Mouse (Mus musculus) liver, embryonic 11.5 days (tissue): ENCODE results near the gene Ror2. TPM values are rescaled to one million over a fixed set of nuclear protein-coding genes. Genes with fewer than 3 reads are reported as not detected.

Experiments used
- ATAC-seq: fragments of 200-750 bp; cut with Nextera tagmentation; replicated peaks from 2 replicates; pipeline ENCODE4 v1.8.0; 2017; ENCODE audit warnings: moderate number of reproducible peaks, mild to moderate bottlenecking, moderate TSS enrichment, moderate library complexity; ENCODE audit not compliant: low FRiP score
- DNase-seq: peaks from one replicate; pipeline ENCODE4 v3.0.0-alpha.2; 2017; ENCODE audit warnings: low spot score
- H3K27ac ChIP-seq: fragments of 300-500 bp; sonication (generic); 2 replicates; pipeline ENCODE4 v1.5.1; 2014; ENCODE audit warnings: mild to moderate bottlenecking, low read depth, low read length, control low read depth
- H3K27me3 ChIP-seq: fragments of 300-500 bp; sonication (generic); replicated peaks from 2 replicates; pipeline ENCODE4 v1.6.1; 2014; ENCODE audit warnings: low read length, mixed read lengths; ENCODE audit not compliant: control insufficient read depth, insufficient read depth
- H3K36me3 ChIP-seq: fragments of 300-500 bp; sonication (generic); 2 replicates; pipeline ENCODE4 v1.6.1; 2014; ENCODE audit warnings: mild to moderate bottlenecking, low read length, moderate library complexity, mixed read lengths; ENCODE audit not compliant: control insufficient read depth, insufficient read depth
- H3K4me1 ChIP-seq: fragments of 300-500 bp; sonication (generic); replicated peaks from 2 replicates; pipeline ENCODE4 v1.6.1; 2014; ENCODE audit warnings: low read length, mixed read lengths; ENCODE audit not compliant: control insufficient read depth, insufficient read depth
- H3K4me2 ChIP-seq: fragments of 300-500 bp; sonication (generic); 2 replicates; pipeline ENCODE4 v1.6.1; 2014; ENCODE audit warnings: mild to moderate bottlenecking, control low read depth, moderate library complexity
- H3K4me3 ChIP-seq: fragments of 300-500 bp; sonication (generic); 2 replicates; pipeline ENCODE4 v1.5.1; 2014; ENCODE audit warnings: low read depth, low read length, control low read depth
- H3K9ac ChIP-seq: fragments of 300-500 bp; sonication (generic); 2 replicates; pipeline ENCODE4 v1.6.1; 2014; ENCODE audit warnings: low read depth, low read length, control low read depth
- H3K9me3 ChIP-seq: fragments of 300-500 bp; sonication (generic); 2 replicates; pipeline ENCODE4 v1.6.1; 2016; ENCODE audit warnings: low read length, inconsistent platforms, mixed read lengths; ENCODE audit not compliant: control insufficient read depth
- WGBS: fragments of 180-500 bp; shearing (Covaris S2); extraction: QIAGEN DNeasy Blood & Tissue Kit; methylation state at CpG from one replicate; pipeline ENCODE4 v1.1.7; 2014; 5-methylcytosine and 5-hydroxymethylcytosine counted together
- polyA plus RNA-seq: library from polyadenylated mRNA; unstranded; fragments of >200 nt; fragmentation: Nextera tagmentation; extraction: Ambion mirVana; gene quantifications from 2 replicates; pipeline ENCODE4 v1.2.1, GENCODE M21; 2014

Ror2 gene
- polyA plus RNA-seq, 1 experiment from 2014 or later = 4.3 TPM

DNA sequence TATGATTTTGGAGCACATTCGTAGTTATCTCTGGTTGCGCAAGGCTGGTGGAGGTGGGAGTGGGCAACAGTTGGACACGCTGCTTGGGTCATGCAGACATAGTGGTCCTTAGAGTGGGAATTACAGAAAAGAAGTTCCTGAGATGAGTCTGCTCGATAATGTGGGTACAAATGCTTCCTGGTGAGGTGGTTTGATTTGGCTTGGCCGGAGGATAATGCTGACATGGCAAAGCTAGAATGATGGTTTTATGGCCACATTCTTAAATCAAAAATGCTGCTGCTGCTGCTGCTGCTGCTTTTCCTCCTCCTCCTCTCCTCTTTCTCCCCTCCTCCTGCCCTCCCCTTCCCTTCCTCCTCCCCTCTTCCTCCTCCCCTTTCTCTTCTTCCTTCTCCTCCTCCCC, 24.5 kb upstream of the Ror2 start:
- WGBS = 69% methylated on average over 5 of the region's 5 CpGs
- ATAC-seq = no peak

GRCm38 (mm10) chr13:53309661-53310160, 23.8 kb upstream of the Ror2 start:
- 4% methylated on average over 15 of the region's 15 CpGs for WGBS
- no peak overlapping the region for H3K9ac ChIP-seq
- no peaks in the 10 kb centered on the region for H3K9me3 ChIP-seq
- H3K36me3 ChIP-seq = no peaks in the 10 kb centered on the region
- H3K4me1 ChIP-seq = no peaks in the 10 kb centered on the region
- H3K27ac ChIP-seq = no peak overlapping the region
- DNase-seq = peak; percentile 47
- no peaks in the 10 kb centered on the region; the same call in 1 of the 2 replicates for H3K27me3 ChIP-seq
- no peak overlapping the region for H3K4me3 ChIP-seq
- no peak for ATAC-seq
- H3K4me2 ChIP-seq = peak overlapping the region; percentile 43

More for the DNA sequence above, 24.5 kb upstream of the Ror2 start:
- H3K9ac ChIP-seq = no peak overlapping the region
- no peak overlapping the region for H3K27ac ChIP-seq
- no peaks in the 10 kb centered on the region for H3K4me1 ChIP-seq
- H3K36me3 ChIP-seq = no peaks in the 10 kb centered on the region
- no peak for DNase-seq
- no peak overlapping the region for H3K4me2 ChIP-seq
- no peaks in the 10 kb centered on the region for H3K9me3 ChIP-seq
- H3K4me3 ChIP-seq = no peak overlapping the region
- H3K27me3 ChIP-seq = no peaks in the 10 kb centered on the region; the same call in 1 of the 2 replicates

DNA sequence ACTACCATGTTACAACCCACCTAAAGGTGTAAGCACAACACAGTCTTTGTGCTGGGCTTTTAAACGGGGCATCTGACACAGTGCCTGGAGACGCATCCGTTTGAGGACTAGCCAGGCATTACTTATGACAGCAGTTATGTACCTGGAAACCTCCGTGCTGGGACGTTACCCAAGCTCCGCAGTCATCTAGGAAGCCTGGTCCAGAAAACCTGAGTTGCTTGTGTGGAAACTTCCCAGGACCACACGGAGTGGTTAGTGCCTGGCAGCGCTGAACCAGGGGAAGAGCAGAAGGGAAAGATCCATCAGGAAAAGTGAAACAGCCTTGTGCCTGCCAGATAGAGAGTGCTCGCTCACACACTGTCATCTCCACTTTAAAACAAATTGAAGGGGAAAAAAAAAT, 23.2 kb upstream of the Ror2 start:
- H3K9me3 ChIP-seq = no peaks in the 10 kb centered on the region
- no peak overlapping the region for H3K27ac ChIP-seq
- H3K27me3 ChIP-seq = no peaks in the 10 kb centered on the region; the same call in 1 of the 2 replicates
- no peaks in the 10 kb centered on the region for H3K36me3 ChIP-seq
- H3K4me3 ChIP-seq = no peak overlapping the region
- 45% methylated on average over 9 of the region's 9 CpGs for WGBS
- ATAC-seq (no peak), DNase-seq (no peak)
- no peak overlapping the region for H3K9ac ChIP-seq
- no peaks in the 10 kb centered on the region for H3K4me1 ChIP-seq
- H3K4me2 ChIP-seq = peak overlapping the region; percentile 8; the same call in 1 of the 2 replicates

- DNase-seq = no peak
- H3K4me1 ChIP-seq = no peaks in the 10 kb centered on the region
- no peak for ATAC-seq
- H3K27me3 ChIP-seq = no peaks in the 10 kb centered on the region; the same call in 1 of the 2 replicates
- no peak overlapping the region for H3K27ac ChIP-seq
- H3K4me2 ChIP-seq = no peak overlapping the region
- 51% methylated on average over 5 of the region's 5 CpGs for WGBS
- no peak overlapping the region for H3K4me3 ChIP-seq
- no peaks in the 10 kb centered on the region for H3K36me3 ChIP-seq
- no peak overlapping the region for H3K9ac ChIP-seq
- no peaks in the 10 kb centered on the region for H3K9me3 ChIP-seq
Measured at GRCm38 (mm10) chr13:53306836-53307235, 20.9 kb upstream of the Ror2 start.

DNA sequence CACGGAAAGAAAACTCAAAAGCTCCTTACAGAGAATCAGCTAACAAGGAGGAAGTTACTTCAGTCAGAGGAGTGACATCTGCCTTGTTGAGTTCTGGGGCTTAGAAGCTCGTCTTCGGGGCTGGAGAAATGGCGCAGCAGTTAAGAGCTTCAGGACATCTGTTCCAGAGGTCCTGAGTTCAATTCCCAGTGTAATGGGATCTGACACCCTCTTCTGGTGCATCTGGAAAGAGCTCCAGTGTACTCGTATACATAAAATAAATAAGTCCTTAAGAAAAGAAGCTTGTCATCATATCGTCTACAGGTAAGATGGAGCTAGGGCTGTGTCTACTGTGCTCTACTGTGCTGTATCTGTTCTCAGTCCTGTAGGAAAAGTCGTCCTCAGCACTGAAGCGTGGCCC, 19.3 kb upstream of the Ror2 start:
- H3K9ac ChIP-seq = no peak overlapping the region
- WGBS = 70% methylated on average over 8 of the region's 8 CpGs
- ATAC-seq = no peak
- H3K9me3 ChIP-seq = no peaks in the 10 kb centered on the region
- no peaks in the 10 kb centered on the region for H3K36me3 ChIP-seq
- no peaks in the 10 kb centered on the region; the same call in 1 of the 2 replicates for H3K27me3 ChIP-seq
- H3K27ac ChIP-seq = no peak overlapping the region
- H3K4me2 ChIP-seq = no peak overlapping the region
- H3K4me3 ChIP-seq = no peak overlapping the region
- no peak for DNase-seq
- H3K4me1 ChIP-seq = no peaks in the 10 kb centered on the region

DNA sequence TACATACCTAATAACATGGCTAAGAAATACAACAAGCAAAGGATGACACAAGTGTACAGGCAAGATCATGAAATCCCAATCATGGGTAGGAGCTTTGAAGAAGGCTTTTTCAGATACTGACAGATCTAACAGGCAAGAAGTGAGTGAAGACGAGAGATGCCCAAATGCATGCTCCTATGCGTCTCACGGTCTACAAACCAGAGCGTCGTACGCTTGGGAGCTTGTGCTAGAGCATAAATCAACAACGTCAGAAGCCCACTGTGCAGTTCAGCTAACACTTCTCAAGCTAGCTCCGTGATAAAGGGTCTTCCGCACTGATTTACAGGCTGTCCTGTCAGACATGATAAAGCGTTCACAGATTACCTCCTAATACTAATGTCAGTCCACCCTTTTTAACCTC, 16.8 kb upstream of the Ror2 start:
- Histone ChIP-seq H3K9ac (no peak overlapping the region), H3K27ac (no peak overlapping the region), H3K4me2 (no peak overlapping the region), H3K27me3 (no peaks in the 10 kb centered on the region), H3K36me3 (no peaks in the 10 kb centered on the region), H3K4me3 (no peak overlapping the region), H3K4me1 (no peaks in the 10 kb centered on the region), H3K9me3 (no peaks in the 10 kb centered on the region)
- DNase-seq (no peak), ATAC-seq (no peak)
- WGBS = 61% methylated on average over 10 of the region's 10 CpGs

- no peak overlapping the region for H3K27ac ChIP-seq
- DNase-seq = no peak
- no peak overlapping the region for H3K4me2 ChIP-seq
Measured at GRCm38 (mm10) chr13:53293065-53293464, 7.1 kb upstream of the Ror2 start.

DNA sequence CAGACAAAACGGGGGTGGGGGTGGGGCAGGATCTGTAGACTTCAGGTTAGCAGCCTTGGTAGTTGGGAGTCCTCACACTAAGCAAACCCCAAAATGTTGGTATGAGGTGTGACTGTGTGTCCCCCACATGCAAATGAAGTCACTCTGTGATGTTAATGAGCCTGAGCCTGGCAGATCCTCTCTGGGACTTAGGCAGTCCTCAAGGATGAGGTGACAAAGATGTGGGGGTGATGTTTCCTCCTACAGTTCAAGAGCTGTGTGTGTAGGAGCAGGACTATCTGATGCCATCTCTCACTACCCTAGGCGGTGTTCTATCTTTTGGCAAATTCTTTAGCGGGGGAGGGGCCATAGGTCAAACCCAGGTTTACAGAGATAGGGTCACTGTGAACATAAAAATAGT, 6.3 kb upstream of the Ror2 start:
- no peaks in the 10 kb centered on the region for H3K36me3 ChIP-seq
- H3K27me3 ChIP-seq = peaks cover 6% of the 10 kb centered on the region
- ATAC-seq (no peak), DNase-seq (no peak)
- H3K9me3 ChIP-seq = no peaks in the 10 kb centered on the region
- H3K27ac ChIP-seq = no peak overlapping the region
- H3K4me1 ChIP-seq = no peaks in the 10 kb centered on the region
- no peak overlapping the region for H3K4me2 ChIP-seq
- H3K9ac ChIP-seq = no peak overlapping the region
- WGBS = 31% methylated on average over 3 of the region's 3 CpGs
- no peak overlapping the region for H3K4me3 ChIP-seq

More at GRCm38 (mm10) chr13:53293065-53293464, 7.1 kb upstream of the Ror2 start:
- Histone ChIP-seq H3K27me3 (peaks cover 5% of the 10 kb centered on the region; the same call in 1 of the 2 replicates), H3K9ac (no peak overlapping the region), H3K4me3 (no peak overlapping the region), H3K9me3 (no peaks in the 10 kb centered on the region), H3K4me1 (no peaks in the 10 kb centered on the region), H3K36me3 (no peaks in the 10 kb centered on the region)
- ATAC-seq = no peak
- WGBS = 50% methylated on average over 12 of the region's 12 CpGs

GRCm38 (mm10) chr13:53285261-53285755, 616 bp downstream of the Ror2 start:
- peak; percentile 49 for DNase-seq
- H3K27ac ChIP-seq = no peak overlapping the region; the same call in 1 of the 2 replicates
- ATAC-seq = no peak
- peak overlapping the region; percentile 61 for H3K4me2 ChIP-seq
- peak overlapping the region; percentile 57 for H3K4me3 ChIP-seq
- H3K9ac ChIP-seq = peak overlapping the region; percentile 64
- WGBS = 2% methylated on average over 35 of the region's 35 CpGs
- H3K27me3 ChIP-seq = peaks cover 36% of the 10 kb centered on the region
- H3K4me1 ChIP-seq = peaks cover 5% of the 10 kb centered on the region; the same call in 1 of the 2 replicates
- no peaks in the 10 kb centered on the region for H3K36me3 ChIP-seq
- H3K9me3 ChIP-seq = no peaks in the 10 kb centered on the region
